Mouse (Mus musculus) embryonic facial prominence, embryonic 13.5 days (tissue): ENCODE measurements around the gene Gm14226. TPM values are rescaled to one million over a fixed set of nuclear protein-coding genes. Genes with fewer than 3 reads are reported as not detected.
A peak's percentile ranks its signal among the peaks of the same experiment; 100 is the strongest.
"Not testable (repeated sequence)": the region's sequence is repeated elsewhere in the genome, so short reads cannot be mapped to it uniquely, and the experiment has no call there.

Experiments used
- ATAC-seq: fragments of 200-750 bp; cut with Nextera tagmentation; 2 replicates; pipeline ENCODE4 v1.8.0; 2017; ENCODE audit warnings: low read depth; ENCODE audit not compliant: insufficient number of reproducible peaks, insufficient read depth, low FRiP score, low TSS enrichment
- H3K27ac ChIP-seq: fragments of 300-500 bp; sonication (generic); 2 replicates; pipeline ENCODE4 v1.5.1; 2015; ENCODE audit warnings: moderate library complexity, mild to moderate bottlenecking, inconsistent platforms
- H3K27me3 ChIP-seq: fragments of 300-500 bp; sonication (generic); 2 replicates; pipeline ENCODE4 v1.6.1; 2015; ENCODE audit warnings: mild to moderate bottlenecking, inconsistent platforms
- H3K36me3 ChIP-seq: fragments of 300-500 bp; sonication (generic); 2 replicates; pipeline ENCODE4 v1.6.1; 2015; ENCODE audit warnings: mild to moderate bottlenecking, inconsistent platforms
- H3K4me1 ChIP-seq: fragments of 300-500 bp; sonication (generic); 2 replicates; pipeline ENCODE4 v1.6.1; 2015; ENCODE audit warnings: inconsistent platforms
- H3K4me2 ChIP-seq: fragments of 300-500 bp; sonication (generic); 2 replicates; pipeline ENCODE4 v1.6.1; 2015; ENCODE audit warnings: moderate library complexity, mild to moderate bottlenecking, inconsistent platforms
- H3K4me3 ChIP-seq: fragments of 300-500 bp; sonication (generic); 2 replicates; pipeline ENCODE4 v1.5.1; 2015; ENCODE audit warnings: mild to moderate bottlenecking, inconsistent platforms
- H3K9ac ChIP-seq: fragments of 300-500 bp; sonication (generic); 2 replicates; pipeline ENCODE4 v1.6.1; 2015; ENCODE audit warnings: mild to moderate bottlenecking, inconsistent platforms
- H3K9me3 ChIP-seq: fragments of 300-500 bp; sonication (generic); 2 replicates; pipeline ENCODE4 v1.6.1; 2016; ENCODE audit warnings: inconsistent platforms
- WGBS: fragments of 180-500 bp; shearing (Covaris S2); methylation state at CpG from one replicate; pipeline ENCODE4 v1.1.7; 2015; ENCODE audit warnings: mixed read lengths; 5-methylcytosine and 5-hydroxymethylcytosine counted together
- polyA plus RNA-seq: library from polyadenylated mRNA; unstranded; fragments of >200 nt; fragmentation: Nextera tagmentation; extraction: Ambion mirVana; gene quantifications from 2 replicates; pipeline ENCODE4 v1.2.1, GENCODE M21; 2015

Gm14226 gene
- polyA plus RNA-seq, 1 experiment from 2014 or later, result 11.8 TPM

DNA sequence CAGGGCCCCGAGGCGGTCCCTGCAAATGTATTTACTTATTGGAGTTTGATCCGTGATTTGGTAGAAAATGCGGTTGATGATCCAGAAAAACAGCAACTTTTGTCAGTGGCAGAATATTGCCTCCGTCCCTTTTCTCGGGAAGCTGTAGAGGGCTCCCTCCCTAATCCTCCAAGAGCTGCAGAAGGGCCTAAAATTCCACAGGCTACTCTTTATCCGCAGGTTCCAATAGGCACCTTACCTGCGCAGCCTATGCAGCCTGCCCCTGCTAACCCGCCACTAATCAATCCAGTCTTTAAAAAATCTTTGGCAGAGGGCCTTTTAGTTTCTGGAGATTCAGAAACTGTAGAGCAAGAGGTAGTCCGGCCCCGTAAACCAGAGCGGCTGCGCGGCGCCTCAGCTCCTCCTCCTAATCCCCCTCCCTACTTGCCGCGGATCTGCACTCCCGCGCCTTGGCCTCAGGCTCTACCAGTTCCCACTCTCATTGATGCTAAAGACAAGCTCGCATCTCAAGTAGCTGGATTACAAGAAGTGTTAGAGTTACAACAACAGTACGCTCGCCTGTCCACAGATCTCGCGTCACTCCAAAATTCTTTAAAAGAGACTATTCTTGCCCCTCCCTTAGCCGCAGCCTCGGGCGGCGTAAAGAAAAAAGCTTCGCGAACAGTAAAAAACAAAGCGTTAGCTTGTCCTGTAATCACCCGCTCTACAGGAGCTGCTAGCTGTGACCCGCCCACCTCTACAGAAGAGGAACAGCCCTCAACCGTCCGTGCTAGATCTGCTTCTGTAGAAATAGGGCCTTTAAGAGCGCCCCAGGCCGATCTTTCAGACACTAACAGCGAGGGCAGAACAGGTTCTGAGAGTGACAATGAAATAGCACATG, 936 bp downstream of the Gm14226 start:
- peaks cover 6% of the 10 kb centered on the region; the same call in 1 of the 2 replicates for H3K27me3 ChIP-seq
- H3K4me1 ChIP-seq, result peaks cover 12% of the 10 kb centered on the region
- ATAC-seq, result peak; percentile 87
- H3K36me3 ChIP-seq, result no peaks in the 10 kb centered on the region
- H3K27ac ChIP-seq, result peak overlapping the region; percentile 93
- H3K9me3 ChIP-seq, result no peaks in the 10 kb centered on the region
- H3K4me3 ChIP-seq, result peak overlapping the region; percentile 48
- peak overlapping the region; percentile 86 for H3K4me2 ChIP-seq
- under 1% methylated on average over 38 of the region's 38 CpGs for WGBS
- H3K9ac ChIP-seq, result peak overlapping the region; percentile 74

DNA sequence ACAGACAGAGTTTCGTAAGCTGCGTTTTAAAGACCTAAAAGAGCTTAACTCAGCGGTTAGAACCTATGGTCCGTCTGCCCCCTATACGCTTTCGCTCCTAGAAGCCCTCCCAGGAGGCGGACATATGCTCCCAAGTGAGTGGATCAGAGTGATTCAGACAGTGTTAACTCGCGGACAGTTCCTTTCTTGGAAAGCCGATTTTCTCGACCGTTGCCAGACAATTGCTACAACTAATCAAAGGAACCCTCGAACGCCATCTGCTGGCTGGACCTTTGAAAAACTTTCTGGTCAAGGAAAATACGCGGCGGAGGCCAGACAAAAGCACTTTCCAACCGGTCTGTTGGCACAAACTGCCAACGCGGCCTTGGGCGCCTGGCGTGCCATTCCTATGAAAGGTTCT, 1.6 kb downstream of the Gm14226 start:
- Histone ChIP-seq H3K4me3 (peak overlapping the region; percentile 48), H3K4me2 (peak overlapping the region; percentile 86), H3K27ac (peak overlapping the region; percentile 93), H3K27me3 (peaks cover under 1% of the 10 kb centered on the region; the same call in 1 of the 2 replicates), H3K9me3 (no peaks in the 10 kb centered on the region), H3K4me1 (peaks cover 12% of the 10 kb centered on the region), H3K36me3 (no peaks in the 10 kb centered on the region), H3K9ac (peak overlapping the region; percentile 74)
- ATAC-seq, result 0 out of 2 replicates have a peak, but pooled peaks have one; percentile 56
- WGBS, result 1% methylated on average over 22 of the region's 22 CpGs

DNA sequence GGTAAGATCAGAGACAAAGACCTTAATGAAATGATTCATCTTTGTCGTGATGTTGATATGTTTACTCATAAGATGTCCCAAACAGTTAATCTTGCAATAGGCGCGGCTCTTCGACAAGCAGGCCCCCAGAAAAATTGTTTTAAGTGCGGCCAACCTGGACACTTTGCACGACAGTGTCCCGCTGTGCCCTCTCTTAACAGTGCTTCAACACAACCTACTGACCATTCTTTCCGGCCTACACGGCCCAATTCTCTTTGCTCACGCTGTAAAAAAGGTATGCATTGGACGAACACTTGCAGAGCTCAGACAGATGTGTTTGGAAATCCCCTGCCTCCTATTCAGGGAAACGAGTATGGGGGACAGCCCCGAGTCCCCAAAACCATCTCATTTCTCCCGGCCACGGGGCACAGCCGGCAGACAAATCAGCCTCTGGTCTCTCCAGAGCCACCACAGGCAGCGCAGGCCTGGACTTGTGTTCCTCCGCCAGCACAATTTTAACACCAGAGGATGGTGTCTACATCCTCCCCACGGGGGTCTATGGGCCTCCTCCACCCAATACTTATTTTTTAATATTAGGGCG, 2.3 kb downstream of the Gm14226 start:
- H3K36me3 ChIP-seq, H3K4me3 ChIP-seq, ATAC-seq, H3K9me3 ChIP-seq, H3K9ac ChIP-seq, H3K27me3 ChIP-seq: not testable (repeated sequence)
- Histone ChIP-seq H3K4me1 (peaks cover 12% of the 10 kb centered on the region), H3K4me2 (peak overlapping the region; percentile 86), H3K27ac (peak overlapping the region; percentile 93; the same call in 1 of the 2 replicates)
- 29% methylated on average over 20 of the region's 20 CpGs for WGBS

DNA sequence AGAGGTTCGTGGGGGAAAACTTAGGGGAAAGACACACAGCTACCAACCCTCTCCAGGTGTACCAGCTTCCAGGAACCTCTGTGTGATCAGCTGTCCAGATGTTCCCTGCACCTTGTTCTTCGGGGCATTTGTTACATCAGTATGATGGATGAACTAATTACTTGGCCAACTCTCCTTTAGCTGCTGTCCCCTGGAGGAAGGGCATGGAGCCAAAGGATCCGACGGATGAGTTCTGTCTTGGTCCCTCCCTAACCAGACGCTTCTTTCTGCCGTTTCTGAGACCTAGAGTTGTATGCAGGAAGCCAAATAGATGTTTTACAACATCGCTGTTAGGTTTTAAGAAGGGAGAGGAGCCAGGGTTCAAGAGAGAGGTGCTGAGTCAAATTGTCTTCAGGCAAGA, 12.8 kb downstream of the Gm14226 start:
- no peaks in the 10 kb centered on the region for H3K9me3 ChIP-seq
- H3K4me2 ChIP-seq, result no peak overlapping the region
- H3K27me3 ChIP-seq, result no peaks in the 10 kb centered on the region
- peaks cover 15% of the 10 kb centered on the region for H3K4me1 ChIP-seq
- no peak overlapping the region for H3K4me3 ChIP-seq
- no peaks in the 10 kb centered on the region for H3K36me3 ChIP-seq
- WGBS, result 63% methylated on average over 7 of the region's 7 CpGs
- no peak overlapping the region for H3K27ac ChIP-seq
- ATAC-seq, result no peak
- no peak overlapping the region for H3K9ac ChIP-seq

DNA sequence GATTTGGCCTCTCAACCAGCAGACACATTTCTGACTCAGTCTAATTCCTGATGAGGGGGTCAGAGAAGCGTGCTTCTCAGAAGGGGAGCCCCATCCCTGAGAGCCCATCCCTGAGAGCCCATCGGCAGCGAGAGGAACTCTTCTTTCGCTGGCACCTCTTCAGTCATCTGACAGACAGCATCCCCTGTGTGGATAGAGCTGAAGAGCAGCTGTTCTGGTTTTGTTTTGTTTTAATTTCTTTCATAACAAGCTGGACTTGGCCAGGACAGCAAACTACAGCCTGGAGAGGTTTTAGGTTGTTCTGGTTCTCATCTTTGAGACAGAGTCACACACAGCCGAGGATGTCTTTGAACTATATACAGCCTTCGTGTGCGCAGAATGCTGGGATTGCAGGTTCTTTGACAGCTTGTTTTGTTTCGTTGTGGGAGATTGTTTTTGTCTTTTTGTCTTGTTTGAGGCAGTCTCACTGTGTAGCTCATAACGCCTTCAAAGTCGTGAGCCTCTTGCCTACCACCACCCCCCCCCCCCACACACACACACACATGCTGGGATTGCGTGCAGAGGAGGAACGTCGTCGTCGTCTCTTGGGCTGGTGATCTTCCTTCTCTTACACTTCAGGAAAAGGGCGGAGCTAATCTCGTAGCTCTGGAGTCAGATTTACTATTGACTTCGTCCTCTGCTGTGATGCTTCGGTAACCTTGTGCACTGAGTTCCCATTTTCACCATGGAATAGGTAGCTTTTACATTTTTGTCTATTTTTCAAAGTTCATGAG, 15.1 kb downstream of the Gm14226 start:
- no peak for ATAC-seq
- Histone ChIP-seq H3K27ac (peak overlapping the region; percentile 73), H3K4me1 (peaks cover 15% of the 10 kb centered on the region), H3K36me3 (no peaks in the 10 kb centered on the region), H3K9me3 (no peaks in the 10 kb centered on the region), H3K4me2 (peak overlapping the region; percentile 24), H3K9ac (no peak overlapping the region), H3K4me3 (no peak overlapping the region), H3K27me3 (no peaks in the 10 kb centered on the region)
- 25% methylated on average over 19 of the region's 19 CpGs for WGBS

DNA sequence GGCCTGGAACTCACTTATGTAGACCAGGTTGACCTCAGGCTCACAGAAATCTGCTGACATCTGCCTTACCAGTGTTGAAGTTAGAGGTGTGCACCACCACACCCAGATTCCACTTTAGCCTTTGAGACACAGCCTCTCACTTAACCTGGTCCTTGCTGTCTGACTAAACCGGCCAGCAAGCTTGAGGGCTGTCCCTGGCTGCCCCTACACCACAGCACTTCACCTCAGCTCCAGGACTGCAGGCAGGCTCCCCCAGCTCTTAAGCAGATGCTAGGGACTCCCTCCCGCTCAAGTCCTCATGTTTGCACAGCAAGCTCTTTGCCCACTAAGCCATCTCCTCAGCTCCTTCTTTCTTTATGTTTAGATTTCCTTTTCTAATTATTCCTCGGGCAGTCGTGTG, 21.9 kb downstream of the Gm14226 start:
- Histone ChIP-seq H3K9ac (no peak overlapping the region), H3K4me2 (no peak overlapping the region), H3K4me3 (no peak overlapping the region), H3K36me3 (no peaks in the 10 kb centered on the region), H3K27ac (no peak overlapping the region), H3K27me3 (no peaks in the 10 kb centered on the region), H3K9me3 (no peaks in the 10 kb centered on the region), H3K4me1 (peaks cover 4% of the 10 kb centered on the region; the same call in 1 of the 2 replicates)
- no peak for ATAC-seq
- 68% methylated on average over 4 of the region's 4 CpGs for WGBS

DNA sequence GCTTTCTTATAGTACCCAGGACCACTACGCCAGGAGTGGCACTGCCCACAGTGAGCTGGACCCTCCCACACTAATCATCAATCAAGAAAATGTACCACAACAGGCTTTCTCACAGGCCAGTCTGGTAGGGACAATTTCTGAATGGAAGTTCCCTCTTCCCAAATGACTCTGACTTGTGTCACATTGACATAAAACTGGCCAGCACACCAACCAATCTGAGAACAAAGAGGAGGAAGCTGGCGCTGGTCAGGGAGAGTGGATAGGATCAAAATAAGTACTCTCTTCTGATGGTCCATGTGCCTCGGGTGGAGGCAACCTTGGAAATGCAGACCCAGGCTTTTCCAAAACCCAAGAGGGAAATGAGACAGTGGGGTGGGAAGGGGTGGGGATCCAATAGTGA, 26.5 kb downstream of the Gm14226 start:
- WGBS, result 80% methylated on average over 3 of the region's 3 CpGs
- Histone ChIP-seq H3K4me1 (peaks cover 19% of the 10 kb centered on the region), H3K4me3 (no peak overlapping the region), H3K9ac (no peak overlapping the region), H3K9me3 (no peaks in the 10 kb centered on the region), H3K27me3 (no peaks in the 10 kb centered on the region), H3K4me2 (no peak overlapping the region), H3K27ac (no peak overlapping the region), H3K36me3 (no peaks in the 10 kb centered on the region)
- no peak for ATAC-seq

DNA sequence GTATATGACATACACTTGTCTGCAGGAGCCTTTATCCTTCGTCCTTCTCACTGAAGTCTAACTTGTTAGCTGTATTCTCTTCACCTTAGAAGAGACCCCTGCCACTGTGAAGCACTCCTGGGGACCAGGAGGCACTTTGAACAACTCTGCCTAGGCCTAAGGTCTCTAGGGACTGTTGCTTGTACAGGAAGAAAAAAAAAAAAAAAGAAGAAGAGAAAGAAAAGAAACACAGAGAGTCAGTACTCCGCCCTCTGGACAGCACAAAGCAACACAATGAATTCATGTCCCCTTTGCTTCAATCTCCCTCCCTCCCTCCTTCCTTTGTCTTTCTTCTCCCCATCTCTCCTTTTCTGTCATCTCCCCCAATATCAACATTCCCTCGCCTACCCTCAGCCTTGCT, 27.0 kb downstream of the Gm14226 start:
- Histone ChIP-seq H3K4me1 (peaks cover 21% of the 10 kb centered on the region), H3K9ac (no peak overlapping the region), H3K36me3 (no peaks in the 10 kb centered on the region), H3K9me3 (no peaks in the 10 kb centered on the region), H3K27me3 (no peaks in the 10 kb centered on the region), H3K4me2 (no peak overlapping the region), H3K27ac (no peak overlapping the region), H3K4me3 (no peak overlapping the region)
- ATAC-seq, result no peak
- 74% methylated on average over 3 of the region's 3 CpGs for WGBS

DNA sequence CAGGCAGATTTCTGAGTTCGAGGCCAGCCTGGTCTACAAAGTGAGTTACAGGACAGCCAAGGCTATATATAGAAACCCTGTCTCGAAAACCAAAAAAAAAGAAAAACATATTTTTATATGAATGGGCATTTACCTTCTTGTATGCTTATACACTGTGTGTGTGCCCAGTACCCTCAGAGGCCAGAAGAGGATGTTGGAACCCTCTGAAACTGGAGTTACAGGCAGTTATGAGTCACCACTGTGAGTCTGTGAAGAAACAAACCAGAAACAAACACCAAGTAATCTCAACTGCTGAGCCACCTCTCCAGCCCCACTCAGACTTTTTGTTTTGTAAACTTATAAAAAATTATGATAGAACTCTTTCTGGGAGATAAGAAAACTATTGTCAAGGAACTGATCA, 28.7 kb downstream of the Gm14226 start:
- no peak overlapping the region for H3K27ac ChIP-seq
- ATAC-seq, result no peak
- WGBS, result 93% methylated on average over 2 of the region's 2 CpGs
- H3K4me3 ChIP-seq, result no peak overlapping the region
- H3K4me1 ChIP-seq, result peaks cover 25% of the 10 kb centered on the region
- H3K9ac ChIP-seq, result no peak overlapping the region
- H3K4me2 ChIP-seq, result no peak overlapping the region
- H3K27me3 ChIP-seq, result no peaks in the 10 kb centered on the region
- H3K9me3 ChIP-seq, result no peaks in the 10 kb centered on the region
- no peaks in the 10 kb centered on the region for H3K36me3 ChIP-seq

DNA sequence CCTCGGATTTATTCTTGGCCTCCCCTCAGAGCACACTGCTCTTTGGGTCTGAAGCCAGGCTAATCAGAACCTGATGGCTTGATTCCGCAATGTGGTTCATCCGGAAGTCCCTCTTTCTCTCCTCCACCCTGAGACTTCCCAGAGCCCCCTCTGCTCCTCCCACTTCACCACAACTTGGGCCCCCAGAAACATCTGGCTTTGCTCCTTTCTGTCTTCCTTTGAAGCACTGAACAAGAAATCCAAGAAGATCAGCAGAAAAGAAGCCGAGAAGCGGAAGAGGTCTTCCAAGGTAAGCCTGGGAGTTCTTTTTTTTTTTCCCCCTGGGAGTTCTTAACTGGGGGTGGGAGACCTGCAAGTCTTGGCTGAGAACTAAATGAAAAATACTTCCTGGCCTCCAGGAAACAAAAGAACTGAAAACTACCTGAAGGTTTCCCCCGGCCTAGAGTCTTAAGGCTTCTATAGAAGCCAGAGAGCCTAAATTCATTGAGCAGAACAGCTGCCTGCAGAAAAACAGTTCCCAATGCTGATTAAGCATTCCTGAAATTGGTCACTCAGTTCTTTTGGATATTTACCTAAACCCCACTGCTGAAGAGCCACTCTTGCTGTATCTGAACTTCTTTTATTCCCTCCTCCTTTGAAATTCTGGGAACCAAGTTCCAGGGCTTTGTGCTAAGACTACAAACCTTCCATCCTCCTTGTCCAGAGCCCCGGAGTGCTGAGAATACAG, 29.5 kb downstream of the Gm14226 start:
- Histone ChIP-seq H3K4me1 (peaks cover 29% of the 10 kb centered on the region), H3K27ac (peak overlapping the region; percentile 75), H3K4me3 (peak overlapping the region; percentile 26), H3K9ac (peak overlapping the region; percentile 28), H3K9me3 (no peaks in the 10 kb centered on the region), H3K27me3 (no peaks in the 10 kb centered on the region), H3K36me3 (no peaks in the 10 kb centered on the region), H3K4me2 (peak overlapping the region; percentile 40)
- ATAC-seq, result no peak
- WGBS, result 23% methylated on average over 7 of the region's 7 CpGs

DNA sequence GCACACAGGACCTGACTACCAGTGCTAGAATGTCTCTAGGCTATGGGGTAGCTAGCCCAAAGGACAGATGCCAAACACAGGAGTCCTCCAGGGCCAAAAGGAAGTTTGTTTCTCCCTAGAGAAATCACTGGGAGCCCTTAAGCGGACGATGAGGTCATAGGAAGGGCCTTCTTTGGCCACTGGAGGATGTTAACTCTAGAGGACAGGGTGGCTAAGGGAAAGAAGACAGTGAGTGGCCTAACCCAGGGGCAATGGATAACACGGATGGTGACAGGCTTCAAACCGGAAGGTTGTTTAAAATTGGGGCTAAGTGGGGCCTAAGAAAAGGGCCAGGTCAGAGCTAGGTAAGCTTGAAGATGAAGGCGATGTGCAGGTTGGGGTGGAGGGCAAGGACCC, 32.0 kb downstream of the Gm14226 start:
- Histone ChIP-seq H3K27ac (peak overlapping the region; percentile 90), H3K9ac (peak overlapping the region; percentile 72), H3K4me1 (peaks cover 29% of the 10 kb centered on the region), H3K36me3 (no peaks in the 10 kb centered on the region), H3K4me3 (peak overlapping the region; percentile 57), H3K9me3 (no peaks in the 10 kb centered on the region), H3K27me3 (no peaks in the 10 kb centered on the region), H3K4me2 (peak overlapping the region; percentile 77)
- WGBS, result 27% methylated on average over 5 of the region's 5 CpGs
- ATAC-seq, result no peak
